Mouse (Mus musculus) brain, embryonic 14.5 days (tissue): ENCODE results near the gene Tal1.

ENCODE experiments used
- CTCF ChIP-seq: fragments of 200-500 bp; IDR thresholded peaks from 2 replicates; pipeline ENCODE4 v1.5.1; 2012; ENCODE audit warnings: inconsistent platforms, mild to moderate bottlenecking, moderate library complexity, borderline replicate concordance; ENCODE audit not compliant: insufficient read depth, insufficient read length; ENCODE audit errors: extremely low read depth
- POLR2A ChIP-seq: fragments of 200-500 bp; IDR thresholded peaks from 2 replicates; pipeline ENCODE4 v1.6.1; 2012; ENCODE audit warnings: mild to moderate bottlenecking, inconsistent platforms, borderline replicate concordance; ENCODE audit not compliant: poor library complexity, insufficient read depth, insufficient read length, severe bottlenecking; ENCODE audit errors: extremely low read depth

GRCm38 (mm10) chr4:115091806-115092205, 35.6 kb downstream of the Tal1 start:
- TF ChIP-seq CTCF (no peak), POLR2A (no peak)
